ENCODE assay signal across 26 mouse cellular contexts in genomic region chr6:118204112-118204511, GRCm38 (mm10). TPM values are rescaled to one million over a fixed set of nuclear protein-coding genes. Genes with fewer than 3 reads are reported as not detected.
DNase-seq lines count a peak whose midpoint lies in the region; ATAC-seq and TF ChIP-seq lines count a peak whose summit lies in the region.
"Had no signal": no experiment of that assay in that cellular context is flagged by ENCODE, and none has a peak within 500 bp of the region (broad histone marks: within the 10 kb centered on the region; RNA-seq: fewer than 3 reads in every experiment).

No protein-coding gene starts in this region.

- no peak overlapping the region for H3K27ac ChIP-seq in hindbrain, embryonic 12.5 days
- no peak overlapping the region; the same call in 1 of the 2 replicates for H3K27ac ChIP-seq in hindbrain, embryonic 13.5 days
- H3K27ac ChIP-seq in midbrain, embryonic 11.5 days (ENCODE audit: low read depth, low read length), result no peak overlapping the region
- no peak overlapping the region for H3K27ac ChIP-seq in midbrain, embryonic 16.5 days (ENCODE audit: low read length)
- H3K27ac ChIP-seq in neural tube, embryonic 12.5 days, result no peak overlapping the region
- no peak overlapping the region for H3K27ac ChIP-seq in stomach, postnatal 0 days (replicated peaks)
- H3K27ac ChIP-seq: embryonic facial prominence, embryonic 10.5 days; embryonic facial prominence, embryonic 13.5 days; forebrain, embryonic 12.5 days; forebrain, embryonic 15.5 days; heart, embryonic 15.5 days had no signal

- no peak overlapping the region for H3K4me2 ChIP-seq in hindbrain, embryonic 12.5 days (replicated peaks)
- no peak overlapping the region for H3K4me2 ChIP-seq in hindbrain, embryonic 13.5 days
- H3K4me2 ChIP-seq in midbrain, embryonic 11.5 days, result no peak overlapping the region
- no peak overlapping the region for H3K4me2 ChIP-seq in midbrain, embryonic 16.5 days (ENCODE audit: low read length)
- H3K4me2 ChIP-seq in neural tube, embryonic 12.5 days (replicated peaks), result no peak overlapping the region
- H3K4me2 ChIP-seq in stomach, postnatal 0 days (replicated peaks; ENCODE audit: low read depth), result no peak overlapping the region
- H3K4me2 ChIP-seq: embryonic facial prominence, embryonic 13.5 days; forebrain, embryonic 12.5 days; forebrain, embryonic 15.5 days; heart, embryonic 12.5 days; heart, embryonic 15.5 days had no signal

- no peaks in the 10 kb centered on the region for H3K9me3 ChIP-seq in hindbrain, embryonic 12.5 days (replicated peaks)
- H3K9me3 ChIP-seq in hindbrain, embryonic 13.5 days, result no peaks in the 10 kb centered on the region
- H3K9me3 ChIP-seq in midbrain, embryonic 11.5 days (ENCODE audit: control insufficient read depth, low read length), result no peaks in the 10 kb centered on the region
- no peaks in the 10 kb centered on the region for H3K9me3 ChIP-seq in midbrain, embryonic 16.5 days (replicated peaks; ENCODE audit: control insufficient read depth, low read length, poor library complexity, severe bottlenecking)
- no peaks in the 10 kb centered on the region for H3K9me3 ChIP-seq in neural tube, embryonic 12.5 days
- H3K9me3 ChIP-seq in stomach, postnatal 0 days (ENCODE audit: control insufficient read depth, low read length), result no peaks in the 10 kb centered on the region
- H3K9me3 ChIP-seq: embryonic facial prominence, embryonic 10.5 days; embryonic facial prominence, embryonic 13.5 days; forebrain, embryonic 12.5 days; forebrain, embryonic 15.5 days; heart, embryonic 12.5 days; heart, embryonic 15.5 days had no signal

- peak; percentile 65 for DNase-seq in midbrain, embryonic 11.5 days (ENCODE audit: low spot score, missing footprints)
- DNase-seq in neural tube, embryonic 10.5 days (ENCODE audit: extremely low spot score, low spot score), result no peak
- no peak for DNase-seq in stomach, postnatal 0 days (ENCODE audit: low spot score)
- DNase-seq in spleen, postnatal 10 days (ENCODE audit: low spot score in 2 of 2), result no peak
- DNase-seq: adrenal gland, adult 8-10 months; adrenal gland, postnatal 25 days; cerebellum, adult 11-12 months; cerebellum, adult 8-10 months; cerebellum, postnatal 10 days; cerebellum, postnatal 36 days; gastrocnemius, postnatal 25 days; heart, adult 18-20 months; heart, postnatal 10 days; heart, postnatal 36 days had no signal

- H3K9ac ChIP-seq in hindbrain, embryonic 12.5 days, result no peak overlapping the region
- no peak overlapping the region for H3K9ac ChIP-seq in hindbrain, embryonic 13.5 days
- no peak overlapping the region for H3K9ac ChIP-seq in midbrain, embryonic 11.5 days (ENCODE audit: low read length)
- H3K9ac ChIP-seq in midbrain, embryonic 16.5 days (ENCODE audit: low read depth, low read length), result no peak overlapping the region
- no peak overlapping the region for H3K9ac ChIP-seq in neural tube, embryonic 12.5 days
- no peak overlapping the region for H3K9ac ChIP-seq in stomach, postnatal 0 days (ENCODE audit: low read length)
- H3K9ac ChIP-seq: embryonic facial prominence, embryonic 13.5 days; forebrain, embryonic 12.5 days; forebrain, embryonic 15.5 days; heart, embryonic 12.5 days; heart, embryonic 15.5 days had no signal

- H3K4me1 ChIP-seq in hindbrain, embryonic 12.5 days, result peaks cover 19% of the 10 kb centered on the region
- peaks cover 18% of the 10 kb centered on the region for H3K4me1 ChIP-seq in hindbrain, embryonic 13.5 days (replicated peaks)
- no peaks in the 10 kb centered on the region for H3K4me1 ChIP-seq in midbrain, embryonic 11.5 days (ENCODE audit: control insufficient read depth, insufficient read depth, low read length)
- H3K4me1 ChIP-seq in midbrain, embryonic 16.5 days (ENCODE audit: control insufficient read depth, insufficient read depth, low read length), result no peaks in the 10 kb centered on the region
- H3K4me1 ChIP-seq in neural tube, embryonic 12.5 days, result peaks cover 19% of the 10 kb centered on the region
- H3K4me1 ChIP-seq in stomach, postnatal 0 days (replicated peaks; ENCODE audit: control insufficient read depth, insufficient read depth), result no peaks in the 10 kb centered on the region
- H3K4me1 ChIP-seq: forebrain, embryonic 15.5 days; heart, embryonic 12.5 days; heart, embryonic 15.5 days had no signal

- 82% methylated on average over 1 of the region's 1 CpGs for WGBS in hindbrain, embryonic 12.5 days
- 55% methylated on average over 1 of the region's 1 CpGs for WGBS in hindbrain, embryonic 13.5 days
- WGBS in midbrain, embryonic 11.5 days, result 86% methylated on average over 1 of the region's 1 CpGs
- WGBS in midbrain, embryonic 16.5 days, result 70% methylated on average over 1 of the region's 1 CpGs
- 70% methylated on average over 1 of the region's 1 CpGs for WGBS in neural tube, embryonic 12.5 days
- WGBS in stomach, postnatal 0 days, result 100% methylated on average over 1 of the region's 1 CpGs

- H3K27me3 ChIP-seq in hindbrain, embryonic 12.5 days, result peaks cover 21% of the 10 kb centered on the region
- H3K27me3 ChIP-seq in hindbrain, embryonic 13.5 days, result peaks cover 25% of the 10 kb centered on the region
- peaks cover under 1% of the 10 kb centered on the region for H3K27me3 ChIP-seq in midbrain, embryonic 11.5 days (ENCODE audit: control insufficient read depth, insufficient read depth, low read length)
- peaks cover 12% of the 10 kb centered on the region for H3K27me3 ChIP-seq in midbrain, embryonic 16.5 days (ENCODE audit: control insufficient read depth, insufficient read depth, low read depth, low read length)
- peaks cover 10% of the 10 kb centered on the region; the same call in 1 of the 2 replicates for H3K27me3 ChIP-seq in neural tube, embryonic 12.5 days (replicated peaks)
- no peaks in the 10 kb centered on the region for H3K27me3 ChIP-seq in stomach, postnatal 0 days (ENCODE audit: control insufficient read depth, insufficient read depth, low read length)

- ATAC-seq in hindbrain, embryonic 12.5 days (ENCODE audit: low FRiP score), result peak; percentile 32; the same call in 1 of the 2 replicates
- ATAC-seq in hindbrain, embryonic 13.5 days (ENCODE audit: low FRiP score), result no peak; the same call in 1 of the 2 replicates
- ATAC-seq in midbrain, embryonic 11.5 days (ENCODE audit: low FRiP score), result no peak
- ATAC-seq in midbrain, embryonic 16.5 days, result no peak
- ATAC-seq in neural tube, embryonic 12.5 days (ENCODE audit: low FRiP score, low read depth), result peak; percentile 69
- ATAC-seq in stomach, postnatal 0 days (ENCODE audit: low FRiP score, low TSS enrichment), result peak; percentile 7; the same call in 1 of the 2 replicates
- ATAC-seq: activated CD4-positive, CD25-positive, alpha-beta regulatory T cell, adult 4 months; forebrain, embryonic 15.5 days had no signal

- TF ChIP-seq CTCF in stomach, postnatal 0 days (IDR thresholded peaks at IDR 0.05; ENCODE audit: low read depth), result no peak

- no peak for TF ChIP-seq EP300 in stomach, postnatal 0 days (optimal IDR thresholded peaks at IDR 0.05)

- no peaks in the 10 kb centered on the region for H3K36me3 ChIP-seq in hindbrain, embryonic 12.5 days
- no peaks in the 10 kb centered on the region for H3K36me3 ChIP-seq in hindbrain, embryonic 13.5 days
- no peaks in the 10 kb centered on the region for H3K36me3 ChIP-seq in midbrain, embryonic 11.5 days (ENCODE audit: control insufficient read depth, insufficient read depth, low read length)
- no peaks in the 10 kb centered on the region for H3K36me3 ChIP-seq in midbrain, embryonic 16.5 days (ENCODE audit: control insufficient read depth, insufficient read depth, low read length)
- no peaks in the 10 kb centered on the region for H3K36me3 ChIP-seq in neural tube, embryonic 12.5 days
- H3K36me3 ChIP-seq in stomach, postnatal 0 days (ENCODE audit: control insufficient read depth, insufficient read depth, low read length), result no peaks in the 10 kb centered on the region
- H3K36me3 ChIP-seq: embryonic facial prominence, embryonic 10.5 days; embryonic facial prominence, embryonic 13.5 days; forebrain, embryonic 12.5 days; forebrain, embryonic 15.5 days; heart, embryonic 12.5 days; heart, embryonic 15.5 days had no signal

- no peak overlapping the region for H3K4me3 ChIP-seq in hindbrain, embryonic 12.5 days
- no peak overlapping the region for H3K4me3 ChIP-seq in hindbrain, embryonic 13.5 days
- no peak overlapping the region for H3K4me3 ChIP-seq in midbrain, embryonic 11.5 days (ENCODE audit: low read depth, low read length)
- no peak overlapping the region for H3K4me3 ChIP-seq in midbrain, embryonic 16.5 days (ENCODE audit: low read depth, low read length)
- H3K4me3 ChIP-seq in neural tube, embryonic 12.5 days, result no peak overlapping the region
- H3K4me3 ChIP-seq in stomach, postnatal 0 days (ENCODE audit: low read depth, low read length), result no peak overlapping the region
- H3K4me3 ChIP-seq: embryonic facial prominence, embryonic 10.5 days; embryonic facial prominence, embryonic 13.5 days; erythroblast, embryonic 14.5 days; forebrain, embryonic 12.5 days; forebrain, embryonic 15.5 days; heart, embryonic 12.5 days; heart, embryonic 15.5 days had no signal

RNA-seq across cellular contexts. Expression of gene Ret, which starts 6.6 kb away (rescaled TPM):
- 6.5 and 6.6 TPM in 2 replicates for polyA plus RNA-seq in hindbrain, embryonic 12.5 days (2016; fragmentation: Nextera tagmentation; extraction: Ambion mirVana)
- polyA plus RNA-seq in hindbrain, embryonic 13.5 days (2015; fragmentation: Nextera tagmentation; extraction: Ambion mirVana), result 8.7 and 9.1 TPM in 2 replicates
- polyA plus RNA-seq in midbrain, embryonic 11.5 days (2014; fragmentation: Nextera tagmentation; extraction: Ambion mirVana), result 1.5 and 2.3 TPM in 2 replicates
- 6.1 and 7.8 TPM in 2 replicates for polyA plus RNA-seq in midbrain, embryonic 16.5 days (2015; fragmentation: Nextera tagmentation; extraction: Ambion mirVana)
- polyA plus RNA-seq in neural tube, embryonic 12.5 days (2016; fragmentation: Nextera tagmentation; extraction: Ambion mirVana), result 15.9 and 18.8 TPM in 2 replicates
- polyA plus RNA-seq in stomach, postnatal 0 days (2015; fragmentation: Nextera tagmentation; extraction: Ambion mirVana), result 5.0 and 5.5 TPM in 2 replicates
- polyA plus RNA-seq: erythroblast, embryonic 14.5 days had no signal

Comparison
In these comparisons a context has a peak if more than half of its experiments do, and no peak if none do; other contexts are left out.
1. ATAC-seq: peak in hindbrain, embryonic 12.5 days (single experiment), neural tube, embryonic 12.5 days (single experiment) and stomach, postnatal 0 days (single experiment); none in hindbrain, embryonic 13.5 days (single experiment), midbrain, embryonic 11.5 days (single experiment) and midbrain, embryonic 16.5 days (single experiment).